Mouse (Mus musculus) testis, adult 2 months (tissue): ENCODE results near the gene Kalrn.

Source experiments
- CTCF ChIP-seq: fragments of 200-500 bp; IDR thresholded peaks from 2 replicates; pipeline ENCODE4 v1.5.1; 2012; ENCODE audit warnings: low read depth, mild to moderate bottlenecking, inconsistent platforms, low read length, moderate library complexity; ENCODE audit not compliant: control insufficient read depth, insufficient read depth, insufficient replicate concordance
- POLR2A ChIP-seq: fragments of 200-500 bp; IDR thresholded peaks from 2 replicates; pipeline ENCODE4 v1.6.1; 2012; ENCODE audit warnings: low read depth, mild to moderate bottlenecking, inconsistent platforms, low read length, moderate library complexity; ENCODE audit not compliant: control insufficient read depth

DNA sequence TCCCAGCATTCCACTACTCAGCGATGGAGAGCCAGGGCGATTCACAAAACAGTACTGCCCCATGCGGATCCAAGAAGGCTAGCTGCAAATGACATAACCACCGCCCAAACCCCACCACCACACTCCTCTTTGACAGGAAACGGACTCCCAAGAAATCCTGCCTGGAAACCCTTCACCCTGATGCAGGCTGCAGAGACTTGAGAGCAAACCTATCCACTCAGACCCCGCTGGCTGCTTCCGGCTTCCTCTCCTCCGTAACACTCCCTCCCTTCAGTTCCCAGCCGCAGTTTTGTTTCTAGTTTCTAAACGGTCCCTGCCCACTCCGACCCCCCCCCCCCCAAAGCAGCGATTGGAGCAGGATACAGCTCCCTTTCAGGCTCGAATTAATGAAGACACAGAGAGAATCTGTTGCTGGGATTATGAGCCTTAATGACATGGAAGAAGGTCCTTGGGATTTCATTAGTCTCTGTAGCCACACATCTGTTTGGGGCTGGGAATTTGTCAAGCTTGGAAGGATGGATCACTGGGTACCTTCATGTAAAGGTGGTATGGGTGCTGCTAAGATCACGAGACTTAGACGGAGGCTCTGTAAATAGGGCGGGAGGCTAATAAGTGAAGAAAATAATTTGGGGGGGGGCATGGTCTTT is 478.8 kb downstream of the Kalrn start:
- TF ChIP-seq CTCF (no peak), POLR2A (no peak)
